Mouse (Mus musculus) adrenal gland, postnatal 14 days (tissue): ENCODE measurements at regions not wholly inside any gene's neighbourhood (a gene's known extent, or its start where the extent isn't known, plus 50 kb on each side); places are given as distances from the start of the nearest gene placed in this dataset.
"Not testable (repeated sequence)": the region's sequence is repeated elsewhere in the genome, so short reads cannot be mapped to it uniquely, and the experiment has no call there.

ENCODE experiments used
- DNase-seq: peaks from one replicate; pipeline ENCODE4 v3.0.0; 2021; ENCODE audit warnings: mixed read lengths

GRCm38 (mm10) chr12:39715120-39715519 lies 322.7 kb downstream of the Arl4a start:
- no peak for DNase-seq

GRCm38 (mm10) chr12:39714169-39714794 lies 323.5 kb downstream of the Arl4a start:
- no peak for DNase-seq

GRCm38 (mm10) chr12:39711807-39712206 lies 326.0 kb downstream of the Arl4a start:
- no peak for DNase-seq

GRCm38 (mm10) chr12:39709850-39710249 lies 328.0 kb downstream of the Arl4a start:
- DNase-seq: no peak

- DNase-seq: no peak
These were observed 340.6 kb downstream of the Arl4a start for GRCm38 (mm10) chr12:39697182-39697581.

GRCm38 (mm10) chr12:39695322-39695721 lies 342.5 kb downstream of the Arl4a start:
- no peak for DNase-seq

GRCm38 (mm10) chr12:39692043-39692442 lies 345.8 kb downstream of the Arl4a start:
- no peak for DNase-seq

- no peak for DNase-seq
These were observed 352.4 kb downstream of the Arl4a start for GRCm38 (mm10) chr12:39685399-39685798.

- no peak for DNase-seq
These were observed 355.7 kb downstream of the Arl4a start for GRCm38 (mm10) chr12:39682121-39682520.

GRCm38 (mm10) chr12:39675608-39676007 lies 362.2 kb downstream of the Arl4a start:
- DNase-seq: no peak

GRCm38 (mm10) chr12:39667701-39668100 lies 370.1 kb downstream of the Arl4a start:
- no peak for DNase-seq

- peak; percentile 80 for DNase-seq
These were observed 372.4 kb downstream of the Arl4a start for GRCm38 (mm10) chr12:39665448-39665847.

- DNase-seq: no peak
These were observed 377.4 kb downstream of the Arl4a start for GRCm38 (mm10) chr12:39660420-39660819.

- DNase-seq: no peak
These were observed 381.2 kb downstream of the Arl4a start for GRCm38 (mm10) chr12:39656606-39657005.

- no peak for DNase-seq
These were observed 388.9 kb downstream of the Arl4a start for GRCm38 (mm10) chr12:39648952-39649351.

- no peak for DNase-seq
These were observed 391.3 kb downstream of the Arl4a start for GRCm38 (mm10) chr12:39646556-39646955.

GRCm38 (mm10) chr12:39645581-39645980 lies 392.2 kb downstream of the Arl4a start:
- no peak for DNase-seq

- DNase-seq: no peak
These were observed 398.6 kb downstream of the Arl4a start for GRCm38 (mm10) chr12:39639246-39639645.

- DNase-seq: no peak
These were observed 403.5 kb downstream of the Arl4a start for GRCm38 (mm10) chr12:39634337-39634736.

GRCm38 (mm10) chr12:39621266-39621665 lies 416.6 kb downstream of the Arl4a start:
- no peak for DNase-seq

- DNase-seq: no peak
These were observed 432.5 kb downstream of the Arl4a start for GRCm38 (mm10) chr12:39605289-39605688.

- no peak for DNase-seq
These were observed 433.1 kb downstream of the Arl4a start for GRCm38 (mm10) chr12:39604723-39605122.

- no peak for DNase-seq
These were observed 443.1 kb downstream of the Arl4a start for GRCm38 (mm10) chr12:39594726-39595125.

- DNase-seq: not testable (repeated sequence)
These were observed 444.0 kb downstream of the Arl4a start for GRCm38 (mm10) chr12:39593781-39594180.
